Mouse (Mus musculus) heart, postnatal 0 days (tissue): Measurements from ENCODE around the gene Stox2. TPM values are rescaled to one million over a fixed set of nuclear protein-coding genes. Genes with fewer than 3 reads are reported as not detected.

ENCODE experiments used
- ATAC-seq: fragments of 200-750 bp; cut with Nextera tagmentation; 2 replicates; pipeline ENCODE4 v1.8.0; 2017; ENCODE audit warnings: low read depth, moderate number of reproducible peaks, moderate library complexity; ENCODE audit not compliant: insufficient read depth
- DNase-seq: peaks from one replicate; pipeline ENCODE4 v3.0.0-alpha.2; 2016; ENCODE audit warnings: low spot score
- H3K27ac ChIP-seq: fragments of 300-500 bp; sonication (generic); 2 replicates; pipeline ENCODE4 v1.5.1; 2014; ENCODE audit warnings: low read depth, mild to moderate bottlenecking
- H3K27me3 ChIP-seq: fragments of 300-500 bp; sonication (generic); 2 replicates; pipeline ENCODE4 v1.6.1; 2014; ENCODE audit warnings: low read length, mixed read lengths; ENCODE audit not compliant: control insufficient read depth, insufficient read depth
- H3K36me3 ChIP-seq: fragments of 300-500 bp; sonication (generic); replicated peaks from 2 replicates; pipeline ENCODE4 v1.6.1; 2014; ENCODE audit warnings: low read length, mixed read lengths; ENCODE audit not compliant: control insufficient read depth, insufficient read depth
- H3K4me1 ChIP-seq: fragments of 300-500 bp; sonication (generic); 2 replicates; pipeline ENCODE4 v1.6.1; 2014; ENCODE audit warnings: antibody characterized with exemption; ENCODE audit not compliant: control insufficient read depth, insufficient read depth
- H3K4me2 ChIP-seq: fragments of 300-500 bp; sonication (generic); 2 replicates; pipeline ENCODE4 v1.6.1; 2014; ENCODE audit warnings: low read depth, mild to moderate bottlenecking, low read length, moderate library complexity
- H3K4me3 ChIP-seq: fragments of 300-500 bp; sonication (generic); 2 replicates; pipeline ENCODE4 v1.5.1; 2014; ENCODE audit warnings: low read depth, low read length
- H3K9ac ChIP-seq: fragments of 300-500 bp; sonication (generic); replicated peaks from 2 replicates; pipeline ENCODE4 v1.6.1; 2014; ENCODE audit warnings: low read depth, low read length, mixed read lengths
- H3K9me3 ChIP-seq: fragments of 300-500 bp; sonication (generic); replicated peaks from 2 replicates; pipeline ENCODE4 v1.6.1; 2016; ENCODE audit warnings: low read length; ENCODE audit not compliant: control insufficient read depth
- CTCF ChIP-seq: IDR thresholded peaks from 2 replicates; pipeline ENCODE4 v1.5.1; 2016; ENCODE audit warnings: antibody characterized with exemption, control low read depth, low read depth
- EP300 ChIP-seq: IDR thresholded peaks from 2 replicates; pipeline ENCODE4 v1.6.1; 2016; ENCODE audit warnings: antibody characterized with exemption, low read depth
- WGBS: fragments of 180-500 bp; shearing (Covaris S2); extraction: QIAGEN DNeasy Blood & Tissue Kit; methylation state at CpG from one replicate; pipeline ENCODE4 v1.1.7; 2014; 5-methylcytosine and 5-hydroxymethylcytosine counted together
- polyA plus RNA-seq: library from polyadenylated mRNA; unstranded; fragments of >200 nt; fragmentation: Nextera tagmentation; extraction: Ambion mirVana; gene quantifications from 2 replicates; pipeline ENCODE4 v1.2.1, GENCODE M21; 2015
- total RNA-seq: library from RNA; depleted of rRNA; stranded (reverse); fragments of >200 nt; gene quantifications from 2 replicates; pipeline ENCODE4 v1.2.3, GENCODE M21; 2014; ENCODE audit warnings: low replicate concordance

Stox2 gene
- total and polyA plus RNA-seq, 2 experiments from 2014 or later = 6.2 to 12.7 TPM

DNA sequence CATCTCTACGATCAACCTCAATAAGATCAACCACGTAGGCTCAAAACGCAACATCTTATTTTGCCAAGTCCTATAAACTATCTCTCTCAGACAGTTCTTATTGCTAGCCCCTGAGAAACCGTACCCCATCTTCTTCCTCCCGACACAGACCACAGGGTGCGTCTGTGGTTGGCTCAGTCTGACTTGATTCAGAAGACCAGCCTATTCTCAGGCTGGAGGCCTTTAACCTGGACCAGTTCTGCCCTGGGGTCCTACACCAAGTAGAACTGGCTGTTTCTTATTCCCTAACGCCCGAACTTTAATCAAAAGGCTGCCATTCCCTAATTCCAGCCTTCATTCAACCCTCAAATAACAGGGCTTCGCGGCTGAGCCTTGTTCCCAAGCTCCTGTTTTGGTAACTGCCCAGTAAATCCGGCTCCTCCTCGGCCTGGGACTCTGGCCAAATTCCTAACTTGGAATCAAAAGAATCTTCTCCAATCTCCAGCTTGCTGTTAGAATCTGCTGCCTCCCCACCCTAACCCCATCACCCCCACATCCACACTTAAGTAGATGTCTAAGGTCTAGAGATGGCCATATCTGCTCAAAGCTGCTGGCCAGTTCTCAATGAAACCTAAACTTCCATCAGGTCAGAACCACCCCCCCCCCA, 91.5 kb downstream of the Stox2 start:
- TF ChIP-seq CTCF = no peak
- TF ChIP-seq EP300 = no peak
- Histone ChIP-seq H3K4me2 (no peak overlapping the region), H3K9me3 (no peaks in the 10 kb centered on the region), H3K4me3 (no peak overlapping the region), H3K36me3 (no peaks in the 10 kb centered on the region), H3K9ac (no peak overlapping the region), H3K4me1 (peaks cover 17% of the 10 kb centered on the region), H3K27ac (no peak overlapping the region), H3K27me3 (no peaks in the 10 kb centered on the region)
- WGBS = 51% methylated on average over 12 of the region's 12 CpGs
- DNase-seq = no peak
- ATAC-seq = no peak

DNA sequence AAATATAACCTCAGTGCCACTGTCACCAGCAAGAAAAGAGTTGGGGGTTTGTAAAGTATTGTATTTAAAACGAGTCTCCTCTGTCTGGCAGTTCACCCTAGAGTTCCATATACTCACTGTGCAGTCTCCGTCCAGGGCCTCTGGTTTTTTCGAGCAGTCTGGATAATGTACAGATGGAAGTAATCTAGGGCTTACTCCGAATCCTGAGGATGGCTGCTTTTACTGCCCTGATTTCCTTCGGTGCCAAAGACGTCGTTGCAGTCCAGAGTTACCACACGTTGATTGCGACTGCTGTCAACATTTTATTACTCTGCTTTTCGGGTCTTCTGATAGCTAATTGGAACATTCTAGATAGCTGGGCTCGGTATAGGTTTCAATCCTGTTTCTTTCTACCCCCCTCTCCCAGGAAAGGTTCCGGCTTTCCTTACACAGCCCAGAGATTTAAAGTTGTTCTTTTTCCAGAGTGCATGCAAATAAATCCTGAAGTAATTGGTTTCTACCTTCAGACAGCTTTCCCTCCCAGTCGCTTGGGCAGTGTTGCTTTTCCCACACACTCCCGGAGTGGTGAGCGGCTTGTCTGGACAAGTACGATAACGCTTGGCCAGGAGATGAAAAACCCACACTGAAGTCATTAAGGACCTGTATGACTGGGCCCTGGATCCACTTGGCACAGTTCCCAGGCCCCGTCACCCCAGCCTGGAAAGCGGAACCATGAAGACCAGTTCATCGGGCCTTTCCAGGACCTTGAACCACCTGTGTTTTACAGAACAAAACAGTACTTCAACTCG, 94.1 kb downstream of the Stox2 start:
- peak overlapping the region; percentile 33 for H3K4me3 ChIP-seq
- H3K9ac ChIP-seq = peak overlapping the region; percentile 28
- H3K4me1 ChIP-seq = peaks cover 17% of the 10 kb centered on the region
- H3K27ac ChIP-seq = peak overlapping the region; percentile 78
- TF ChIP-seq EP300 (peak; percentile 81), CTCF (no peak)
- 17% methylated on average over 21 of the region's 21 CpGs for WGBS
- H3K36me3 ChIP-seq = no peaks in the 10 kb centered on the region
- H3K9me3 ChIP-seq = no peaks in the 10 kb centered on the region
- DNase-seq (peak; percentile 71), ATAC-seq (peak; percentile 89)
- peak overlapping the region; percentile 49 for H3K4me2 ChIP-seq
- no peaks in the 10 kb centered on the region for H3K27me3 ChIP-seq

- Histone ChIP-seq H3K9me3 (no peaks in the 10 kb centered on the region), H3K4me2 (no peak overlapping the region), H3K4me3 (no peak overlapping the region), H3K36me3 (no peaks in the 10 kb centered on the region), H3K4me1 (peaks cover 17% of the 10 kb centered on the region), H3K27me3 (no peaks in the 10 kb centered on the region), H3K27ac (no peak overlapping the region), H3K9ac (no peak overlapping the region)
- 44% methylated on average over 8 of the region's 8 CpGs for WGBS
- no peak for TF ChIP-seq EP300
- DNase-seq (no peak), ATAC-seq (no peak)
Measured at GRCm38 (mm10) chr8:47349082-47349481, 97.1 kb downstream of the Stox2 start.

- H3K4me1 ChIP-seq = peaks cover 17% of the 10 kb centered on the region
- H3K4me2 ChIP-seq = no peak overlapping the region
- H3K9me3 ChIP-seq = no peaks in the 10 kb centered on the region
- TF ChIP-seq EP300 = no peak
- no peak for TF ChIP-seq CTCF
- H3K27ac ChIP-seq = no peak overlapping the region
- H3K4me3 ChIP-seq = no peak overlapping the region
- WGBS = 67% methylated on average over 6 of the region's 6 CpGs
- DNase-seq (no peak), ATAC-seq (no peak)
- no peak overlapping the region for H3K9ac ChIP-seq
- no peaks in the 10 kb centered on the region for H3K36me3 ChIP-seq
- no peaks in the 10 kb centered on the region for H3K27me3 ChIP-seq
Measured at GRCm38 (mm10) chr8:47347809-47348208, 98.4 kb downstream of the Stox2 start.

DNA sequence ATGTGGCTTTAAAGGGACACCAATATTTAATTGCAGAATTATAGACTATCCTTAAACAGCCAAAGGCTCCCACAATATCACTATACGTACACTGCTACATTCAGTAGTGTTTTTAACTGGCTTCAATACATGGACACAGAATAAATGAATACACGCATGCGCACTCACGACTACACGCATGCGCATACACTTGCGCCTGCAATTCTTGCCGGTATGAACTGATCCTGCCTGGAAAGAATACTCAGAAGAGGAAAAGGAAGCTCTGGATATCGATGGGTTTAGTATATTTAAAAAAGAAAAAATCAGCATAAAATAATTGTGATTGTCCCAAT, 100.4 kb downstream of the Stox2 start:
- TF ChIP-seq CTCF (no peak), EP300 (no peak)
- no peak overlapping the region for H3K4me2 ChIP-seq
- ATAC-seq = no peak
- no peaks in the 10 kb centered on the region for H3K9me3 ChIP-seq
- H3K9ac ChIP-seq = no peak overlapping the region
- WGBS = 91% methylated on average over 9 of the region's 9 CpGs
- peak overlapping the region; percentile 73 for H3K27ac ChIP-seq
- H3K4me1 ChIP-seq = peaks cover 9% of the 10 kb centered on the region; the same call in 1 of the 2 replicates
- no peak overlapping the region for H3K4me3 ChIP-seq
- DNase-seq = no peak
- no peaks in the 10 kb centered on the region for H3K36me3 ChIP-seq
- H3K27me3 ChIP-seq = no peaks in the 10 kb centered on the region
